ENCODE assay signal across 8 mouse cellular contexts in the genomic region with DNA sequence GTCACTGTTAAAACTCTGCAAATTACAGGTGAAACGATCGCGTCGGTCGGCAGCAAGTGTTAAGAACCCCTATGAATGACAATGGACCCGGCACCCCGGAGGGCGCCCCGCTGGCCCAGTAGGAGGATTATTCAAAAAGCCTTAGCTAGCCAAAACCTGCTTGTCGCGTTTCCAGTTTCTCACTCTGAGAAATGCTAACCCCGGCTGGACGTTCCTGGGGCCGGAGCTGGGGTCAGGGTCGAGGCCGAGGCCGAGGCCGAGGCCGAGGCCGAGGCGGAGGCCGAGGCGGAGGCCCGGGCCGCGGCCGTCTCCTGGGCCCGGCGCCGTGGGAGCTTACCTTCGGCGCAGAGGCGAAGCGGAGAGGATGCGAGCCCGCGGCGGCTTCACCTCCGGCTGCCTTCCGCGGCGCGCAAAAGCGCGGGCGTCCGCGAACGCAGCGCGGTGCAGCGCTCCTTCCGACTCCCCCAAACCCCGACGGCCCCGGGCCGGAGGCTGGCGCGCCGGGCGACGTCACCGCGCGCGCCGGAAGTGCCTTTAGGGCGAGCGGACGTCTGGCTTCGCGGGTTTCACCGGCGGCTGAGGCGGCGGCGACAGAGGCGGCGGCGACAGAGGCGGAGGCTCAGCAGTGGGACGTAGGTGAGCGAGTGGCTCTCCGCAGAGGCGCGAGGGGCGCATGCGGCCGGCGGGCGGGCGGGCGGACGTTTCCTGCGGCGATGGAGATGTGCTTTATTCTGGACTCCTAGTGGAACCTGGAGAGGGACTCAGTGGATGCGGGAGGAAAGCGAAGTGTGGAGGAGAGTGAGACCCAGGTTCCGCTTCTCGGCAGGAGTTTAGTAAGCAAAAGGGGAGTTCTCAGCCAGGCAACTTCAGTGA. TPM values are rescaled to one million over a fixed set of nuclear protein-coding genes. Genes with fewer than 3 reads are reported as not detected.
DNase-seq lines count a peak whose midpoint lies in the region; ATAC-seq and TF ChIP-seq lines count a peak whose summit lies in the region.

TSS of gene Zcrb1 (minus strand) at position 509 of the 873 bp plus-strand sequence.
TSS of gene Pphln1 (plus strand) at position 525 of the 873 bp plus-strand sequence.

- 1% methylated on average over 100 of the region's 100 CpGs for WGBS in cerebellum, adult 2 months
- WGBS in hindbrain, embryonic 10.5 days: under 1% methylated on average over 100 of the region's 100 CpGs
- under 1% methylated on average over 76 of the region's 100 CpGs for WGBS in lung, postnatal 0 days

- H3K79me2 ChIP-seq in MEL (ENCODE audit: control insufficient read depth, insufficient read depth, low read length, poor library complexity): peaks cover 61% of the 10 kb centered on the region

- H3K9ac ChIP-seq in MEL (ENCODE audit: control insufficient read depth, low read depth, low read length, poor library complexity, severe bottlenecking): peak within 1 kb of the TSS; percentile 95
- H3K9ac ChIP-seq in lung, postnatal 0 days (replicated peaks; ENCODE audit: low read depth): peak within 1 kb of the TSS; percentile 98

- no peak for TF ChIP-seq EP300 in MEL (IDR thresholded peaks at IDR 0.05; ENCODE audit: low read depth in 1 of 2, low read length in 2 of 2)
- no peak for TF ChIP-seq EP300 in lung, postnatal 0 days (IDR thresholded peaks at IDR 0.05)

- H3K27me3 ChIP-seq in MEL (ENCODE audit: control insufficient read depth in 1 of 2, insufficient read depth in 2 of 2, low read length in 2 of 2): no peaks in the 10 kb centered on the region
- no peaks in the 10 kb centered on the region for H3K27me3 ChIP-seq in cerebellum, adult 2 months (ENCODE audit: control insufficient read depth, insufficient read depth, low read length)
- no peaks in the 10 kb centered on the region for H3K27me3 ChIP-seq in hindbrain, embryonic 10.5 days (ENCODE audit: insufficient read depth, poor library complexity, severe bottlenecking)
- no peaks in the 10 kb centered on the region for H3K27me3 ChIP-seq in lung, postnatal 0 days (replicated peaks; ENCODE audit: insufficient read depth, low read length)

- no peaks in the 10 kb centered on the region for H3K9me3 ChIP-seq in MEL (replicated peaks; ENCODE audit: insufficient read depth, low read length)
- no peaks in the 10 kb centered on the region for H3K9me3 ChIP-seq in hindbrain, embryonic 10.5 days
- H3K9me3 ChIP-seq in lung, postnatal 0 days (ENCODE audit: low read length): no peaks in the 10 kb centered on the region

- no peak for TF ChIP-seq CTCF in MEL (IDR thresholded peaks at IDR 0.05 in 2 of 3, conservative IDR thresholded peaks at IDR 0.05 in 1 of 3; ENCODE audit: control insufficient read depth in 1 of 3, insufficient read depth in 1 of 3, low read depth in 2 of 3, low read length in 3 of 3, poor library complexity in 1 of 3, severe bottlenecking in 1 of 3)
- no peak for TF ChIP-seq CTCF in cerebellum, adult 2 months (IDR thresholded peaks at IDR 0.05; ENCODE audit: borderline replicate concordance, insufficient read depth, low read depth, low read length)
- peak; percentile 5; the same call in 1 of the 2 replicates for TF ChIP-seq CTCF in lung, postnatal 0 days (IDR thresholded peaks at IDR 0.05)

- peak within 1 kb of the TSS; percentile 87 to 91 for H3K4me3 ChIP-seq in MEL (ENCODE audit: control insufficient read depth in 1 of 2, insufficient read depth in 1 of 2, low read depth in 2 of 2, low read length in 2 of 2)
- H3K4me3 ChIP-seq in cerebellum, adult 2 months (replicated peaks; ENCODE audit: insufficient read depth, low read depth, low read length): peak within 1 kb of the TSS; percentile 56
- peak within 1 kb of the TSS; percentile 91 for H3K4me3 ChIP-seq in hindbrain, embryonic 10.5 days
- H3K4me3 ChIP-seq in lung, postnatal 0 days (ENCODE audit: low read depth, low read length): peak within 1 kb of the TSS; percentile 97

- peak; percentile 94 for DNase-seq in MEL (ENCODE audit: low read depth, low spot score)
- peak; percentile 85 for DNase-seq in cerebellum, adult 2 months
- peak; percentile 86 for DNase-seq in forelimb bud, embryonic 11.5 days (ENCODE audit: low read depth, low spot score)
- DNase-seq in hindbrain, embryonic 10.5 days (ENCODE audit: low spot score): peak; percentile 89
- DNase-seq in layer of hippocampus, adult 9-11 months: peak; percentile 78
- peak; percentile 91 for DNase-seq in lung, postnatal 0 days (ENCODE audit: low spot score)
- DNase-seq in ovary, postnatal 14 days (ENCODE audit: low spot score): peak; percentile 71
- DNase-seq in thymus, postnatal 14 days: peak; percentile 92

- TF ChIP-seq POLR2A in MEL (IDR thresholded peaks at IDR 0.05; ENCODE audit: control insufficient read depth in 1 of 2, insufficient read depth in 1 of 2, low read depth in 1 of 2, low read length in 2 of 2, poor library complexity in 1 of 2): peak; percentile 92 to 94
- peak; percentile 54; the same call in 1 of the 2 replicates for TF ChIP-seq POLR2A in cerebellum, adult 2 months (IDR thresholded peaks at IDR 0.05; ENCODE audit: borderline replicate concordance, insufficient read depth, low read length)

- peaks cover 6 to 43% of the 10 kb centered on the region in 2 experiments for H3K36me3 ChIP-seq in MEL (ENCODE audit: control insufficient read depth in 1 of 2, insufficient read depth in 2 of 2, low read length in 2 of 2)
- peaks cover 33% of the 10 kb centered on the region for H3K36me3 ChIP-seq in hindbrain, embryonic 10.5 days
- 0 out of 2 replicates have a peak, but pooled peaks cover 7% of the 10 kb centered on the region for H3K36me3 ChIP-seq in lung, postnatal 0 days (ENCODE audit: insufficient read depth, low read length)

- ATAC-seq in lung, postnatal 0 days: peak; percentile 97

- no peak for TF ChIP-seq RAD21 in MEL (IDR thresholded peaks at IDR 0.05; ENCODE audit: low read depth, low read length)

- H3K27ac ChIP-seq in MEL (ENCODE audit: control insufficient read depth, low read depth, low read length): peak within 1 kb of the TSS; percentile 86
- no peak within 1 kb of the TSS for H3K27ac ChIP-seq in cerebellum, adult 2 months (ENCODE audit: insufficient read depth, low read length)
- peak within 1 kb of the TSS; percentile 96 for H3K27ac ChIP-seq in hindbrain, embryonic 10.5 days
- H3K27ac ChIP-seq in lung, postnatal 0 days (ENCODE audit: low read length): peak within 1 kb of the TSS; percentile 88

- H3K4me2 ChIP-seq in lung, postnatal 0 days (replicated peaks; ENCODE audit: low read depth, low read length): peak within 1 kb of the TSS; percentile 70

- H3K4me1 ChIP-seq in MEL (ENCODE audit: control insufficient read depth in 1 of 2, insufficient read depth in 2 of 2, low read length in 2 of 2): peaks cover 15 to 20% of the 10 kb centered on the region in 2 experiments
- 0 out of 2 replicates have a peak, but pooled peaks cover 4% of the 10 kb centered on the region for H3K4me1 ChIP-seq in cerebellum, adult 2 months (ENCODE audit: control insufficient read depth, insufficient read depth, low read length)
- peaks cover 34% of the 10 kb centered on the region for H3K4me1 ChIP-seq in hindbrain, embryonic 10.5 days (replicated peaks)
- peaks cover 3% of the 10 kb centered on the region; the same call in 1 of the 2 replicates for H3K4me1 ChIP-seq in lung, postnatal 0 days (ENCODE audit: insufficient read depth, low read depth, low read length)

TF ChIP-seq in MEL, 35 proteins besides CTCF, POLR2A, EP300 and RAD21 (continues in another document):
- no peak for TF ChIP-seq MAFK (IDR thresholded peaks at IDR 0.05; ENCODE audit: borderline replicate concordance, low read depth, low read length)
- peak; percentile 60 for TF ChIP-seq NRF1 (IDR thresholded peaks at IDR 0.05; ENCODE audit: insufficient read depth, low read depth, low read length, poor library complexity, severe bottlenecking)
- TF ChIP-seq JUND (IDR thresholded peaks at IDR 0.05; ENCODE audit: low read depth, low read length): no peak
- peak; percentile 55; the same call in 1 of the 2 replicates for TF ChIP-seq MAX (IDR thresholded peaks at IDR 0.05; ENCODE audit: low read length)
- TF ChIP-seq MYC (IDR thresholded peaks at IDR 0.05; ENCODE audit: low read depth, low read length): no peak
- no peak for TF ChIP-seq GABPA (IDR thresholded peaks at IDR 0.05; ENCODE audit: low read depth, low read length)
- TF ChIP-seq USF2 (IDR thresholded peaks at IDR 0.05; ENCODE audit: borderline replicate concordance in 1 of 2, insufficient read depth in 1 of 2, low read depth in 1 of 2, low read length in 2 of 2): no peak
- no peak for TF ChIP-seq MEF2A (IDR thresholded peaks at IDR 0.05; ENCODE audit: extremely low read depth, insufficient replicate concordance, low read depth, low read length, poor library complexity, severe bottlenecking)
- TF ChIP-seq MAZ (IDR thresholded peaks at IDR 0.05; ENCODE audit: low read depth, low read length): peak; percentile 84; the same call in 1 of the 2 replicates
- TF ChIP-seq MXI1 (IDR thresholded peaks at IDR 0.05; ENCODE audit: low read depth, low read length): no peak
- peak; percentile 70 for TF ChIP-seq TCF12 (IDR thresholded peaks at IDR 0.05; ENCODE audit: low read depth, low read length)
- no peak for TF ChIP-seq CHD2 (IDR thresholded peaks at IDR 0.05; ENCODE audit: low read length)
- no peak; the same call in 1 of the 2 replicates for TF ChIP-seq ZC3H11A (IDR thresholded peaks at IDR 0.05; ENCODE audit: low read depth, low read length)
- TF ChIP-seq BHLHE40 (IDR thresholded peaks at IDR 0.05; ENCODE audit: borderline replicate concordance, low read depth, low read length): no peak
- peak; percentile 94 for TF ChIP-seq NELFE (IDR thresholded peaks at IDR 0.05; ENCODE audit: low read depth, low read length)
- TF ChIP-seq ETS1 (IDR thresholded peaks at IDR 0.05; ENCODE audit: low read depth, low read length): no peak
- TF ChIP-seq TBP (IDR thresholded peaks at IDR 0.05; ENCODE audit: low read depth, low read length): peak; percentile 47; the same call in 1 of the 2 replicates

RNA-seq across cellular contexts. Expression of gene Zcrb1, which starts in this region (rescaled TPM):
- total RNA-seq in MEL (2012; rRNA removed): 60.2 and 70.0 TPM in 2 replicates
- 100 to 1,000 TPM in 1 of 2 experiments, not detected in 1; 149 TPM for polyA plus RNA-seq in MEL (2012; ENCODE audit: insufficient read depth in 1 of 2, insufficient read length in 2 of 2, low read depth in 1 of 2, low replicate concordance in 2 of 2, missing spikeins in 1 of 2)
- polyA plus RNA-seq in cerebellum, adult 2 months (2012; rRNA removed): 137 and 157 TPM in 2 replicates
- polyA plus RNA-seq in hindbrain, embryonic 10.5 days (2016; fragmentation: Nextera tagmentation; extraction: Ambion mirVana): 155 and 158 TPM in 2 replicates
- polyA plus RNA-seq in lung, postnatal 0 days (2015; fragmentation: Nextera tagmentation; extraction: Ambion mirVana): 101 and 118 TPM in 2 replicates

RNA-seq across cellular contexts. Expression of gene Pphln1, which starts in this region (rescaled TPM):
- total RNA-seq in MEL (2012; rRNA removed): 44.8 and 50.1 TPM in 2 replicates
- polyA plus RNA-seq in MEL (2012; ENCODE audit: insufficient read depth in 1 of 2, insufficient read length in 2 of 2, low read depth in 1 of 2, low replicate concordance in 2 of 2, missing spikeins in 1 of 2): 10 to 100 TPM; 43.4 to 63.0 TPM
- polyA plus RNA-seq in cerebellum, adult 2 months (2012; rRNA removed): 27.2 and 28.1 TPM in 2 replicates
- 86.0 and 95.9 TPM in 2 replicates for polyA plus RNA-seq in hindbrain, embryonic 10.5 days (2016; fragmentation: Nextera tagmentation; extraction: Ambion mirVana)
- polyA plus RNA-seq in lung, postnatal 0 days (2015; fragmentation: Nextera tagmentation; extraction: Ambion mirVana): 22.3 and 25.9 TPM in 2 replicates
